Mouse (Mus musculus) G1E (cell line): ENCODE data around the gene Zic1. TPM values are rescaled to one million over a fixed set of nuclear protein-coding genes. Genes with fewer than 3 reads are reported as not detected.

Experiments used
- ATAC-seq: 2 replicates; pipeline ENCODE4 v1.8.0; 2016; ENCODE audit warnings: mild to moderate bottlenecking; ENCODE audit not compliant: insufficient number of reproducible peaks, poor library complexity, low FRiP score, severe bottlenecking; ENCODE audit errors: extremely low read depth
- DNase-seq: peaks from one replicate; pipeline ENCODE4 v3.0.0; 2012; ENCODE audit warnings: low spot score
- H3K27me3 ChIP-seq: 2 replicates; pipeline ENCODE4 v1.6.1; 2012; ENCODE audit warnings: mild to moderate bottlenecking, low read length, inconsistent platforms; ENCODE audit not compliant: insufficient read depth
- H3K36me3 ChIP-seq: replicated peaks from 2 replicates; pipeline ENCODE3; 2012; ENCODE audit warnings: mild to moderate bottlenecking, inconsistent platforms
- H3K4me1 ChIP-seq: 2 replicates; pipeline ENCODE4 v1.6.1; 2012; ENCODE audit warnings: low read depth, low read length, inconsistent platforms, mixed read lengths; ENCODE audit not compliant: insufficient read depth
- H3K4me3 ChIP-seq: 2 replicates; pipeline ENCODE4 v1.5.1; 2012; ENCODE audit warnings: low read depth, mild to moderate bottlenecking, inconsistent platforms, low read length, moderate library complexity, mixed read lengths
- H3K9me3 ChIP-seq: replicated peaks from 2 replicates; pipeline ENCODE4 v1.6.1; 2012; ENCODE audit warnings: inconsistent platforms
- CTCF ChIP-seq: IDR thresholded peaks from 2 replicates; pipeline ENCODE4 v1.5.1; 2012; ENCODE audit warnings: low read depth, low read length, inconsistent platforms, mixed read lengths
- GATA1 ChIP-seq: IDR thresholded peaks from 2 replicates; pipeline ENCODE4 v1.6.1; 2012; ENCODE audit warnings: borderline replicate concordance, low read length, inconsistent platforms, mixed read lengths
- GATA2 ChIP-seq: IDR thresholded peaks from 2 replicates; pipeline ENCODE4 v1.6.1; 2012; ENCODE audit warnings: low read depth, low read length, inconsistent platforms, borderline replicate concordance
- POLR2AphosphoS5 ChIP-seq: IDR thresholded peaks from 2 replicates; pipeline ENCODE4 v1.6.1; 2012; ENCODE audit warnings: low read depth, low read length, inconsistent platforms; ENCODE audit not compliant: insufficient replicate concordance
- TAL1 ChIP-seq: conservative IDR thresholded peaks from 2 replicates; pipeline ENCODE4 v1.6.1; 2012; ENCODE audit warnings: low read depth, low read length, inconsistent platforms, mixed read lengths
- polyA plus RNA-seq: library from polyadenylated mRNA; stranded (reverse); fragments of >175 nt; gene quantifications from 2 replicates; pipeline ENCODE4 v1.2.3, GENCODE M21; 2012
- total RNA-seq, 2 experiments: library from RNA; stranded (forward) in 1 of 2; stranded (reverse) in 1 of 2; fragments of 200-1000 nt in 1 of 2; fragments of >200 nt in 1 of 2; fragmentation: Nextera tagmentation in 1 of 2; gene quantifications; 2 replicates each; pipeline ENCODE4 v1.2.3; 2014 to 2017

Zic1 gene
- total and polyA plus RNA-seq, 3 experiments = 0.05 TPM; not detected in 2

- ATAC-seq (no peak), DNase-seq (no peak)
- peaks cover 26% of the 10 kb centered on the region for H3K9me3 ChIP-seq
- H3K4me1 ChIP-seq = no peaks in the 10 kb centered on the region
- H3K36me3 ChIP-seq = no peaks in the 10 kb centered on the region
- H3K27me3 ChIP-seq = no peaks in the 10 kb centered on the region
- TF ChIP-seq GATA2 (no peak), CTCF (no peak), GATA1 (no peak), TAL1 (no peak), POLR2AphosphoS5 (no peak)
- H3K4me3 ChIP-seq = no peak overlapping the region
These were observed 27.9 kb upstream of the Zic1 start for GRCm38 (mm10) chr9:91393376-91394068.

GRCm38 (mm10) chr9:91388173-91388572, 22.6 kb upstream of the Zic1 start:
- ATAC-seq = no peak
- H3K9me3 ChIP-seq = peaks cover 37% of the 10 kb centered on the region
- H3K27me3 ChIP-seq = no peaks in the 10 kb centered on the region; the same call in 1 of the 2 replicates
- H3K36me3 ChIP-seq = no peaks in the 10 kb centered on the region
- no peak overlapping the region for H3K4me3 ChIP-seq
- TF ChIP-seq TAL1 (no peak), GATA1 (no peak), CTCF (no peak), GATA2 (no peak), POLR2AphosphoS5 (no peak)
- no peaks in the 10 kb centered on the region for H3K4me1 ChIP-seq
- DNase-seq = no peak

- Histone ChIP-seq H3K4me1 (no peaks in the 10 kb centered on the region), H3K4me3 (no peak overlapping the region), H3K36me3 (no peaks in the 10 kb centered on the region), H3K9me3 (peaks cover 40% of the 10 kb centered on the region), H3K27me3 (no peaks in the 10 kb centered on the region; the same call in 1 of the 2 replicates)
- TF ChIP-seq GATA1 (no peak), POLR2AphosphoS5 (no peak), GATA2 (no peak)
- ATAC-seq (no peak), DNase-seq (no peak)
These were observed 22.1 kb upstream of the Zic1 start for GRCm38 (mm10) chr9:91387740-91388080.

- Histone ChIP-seq H3K9me3 (peaks cover 45% of the 10 kb centered on the region), H3K27me3 (no peaks in the 10 kb centered on the region; the same call in 1 of the 2 replicates), H3K4me3 (no peak overlapping the region), H3K36me3 (no peaks in the 10 kb centered on the region), H3K4me1 (no peaks in the 10 kb centered on the region)
- DNase-seq (no peak), ATAC-seq (no peak)
- no peak for TF ChIP-seq GATA2
- no peak for TF ChIP-seq POLR2AphosphoS5
- no peak for TF ChIP-seq GATA1
- TF ChIP-seq TAL1 = no peak
- no peak for TF ChIP-seq CTCF
These were observed 21.5 kb upstream of the Zic1 start for GRCm38 (mm10) chr9:91386891-91387739.

- ATAC-seq (no peak), DNase-seq (no peak)
- no peaks in the 10 kb centered on the region for H3K36me3 ChIP-seq
These were observed 20.9 kb upstream of the Zic1 start for GRCm38 (mm10) chr9:91386502-91386890.

More at GRCm38 (mm10) chr9:91386502-91386890, 20.9 kb upstream of the Zic1 start:
- Histone ChIP-seq H3K4me3 (no peak overlapping the region), H3K27me3 (no peaks in the 10 kb centered on the region; the same call in 1 of the 2 replicates), H3K9me3 (peaks cover 50% of the 10 kb centered on the region), H3K4me1 (no peaks in the 10 kb centered on the region)
- TF ChIP-seq GATA1 (no peak), TAL1 (no peak), GATA2 (no peak), POLR2AphosphoS5 (no peak), CTCF (no peak)
